Mouse (Mus musculus) adrenal gland (tissue): ENCODE data around the gene Mob3b.

Source experiments
- intact Hi-C: fragments of 180-260 bp; cut with DNase I; formaldehyde crosslinking; loops from one replicate; pipeline ENCODE4 v1.15.1; 2025

Mob3b gene

DNA sequence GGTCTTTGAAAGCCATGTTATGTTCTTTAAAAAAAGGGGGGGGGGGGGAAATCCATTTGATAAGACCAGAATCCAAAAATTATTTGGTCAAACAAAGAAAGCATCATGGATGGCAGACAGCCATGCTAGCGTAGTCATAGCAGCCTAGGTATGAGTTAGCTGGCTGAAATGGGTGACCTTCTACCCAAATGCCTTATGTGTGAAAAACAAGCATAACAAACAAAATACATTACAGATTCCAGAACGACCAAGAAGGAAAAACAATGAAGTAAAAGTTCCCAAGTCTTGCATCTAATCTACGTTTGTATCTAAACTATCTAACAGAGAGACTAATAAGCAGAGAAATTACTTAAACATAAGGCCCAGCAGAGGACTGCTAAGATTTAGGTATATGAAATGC lies 6.6 kb downstream of the Mob3b start:
- intact Hi-C loops, result loop anchor here (5.0 kb wide), 1 partner anchor 48 kb away; no protein-coding TSS in a partner anchor

DNA sequence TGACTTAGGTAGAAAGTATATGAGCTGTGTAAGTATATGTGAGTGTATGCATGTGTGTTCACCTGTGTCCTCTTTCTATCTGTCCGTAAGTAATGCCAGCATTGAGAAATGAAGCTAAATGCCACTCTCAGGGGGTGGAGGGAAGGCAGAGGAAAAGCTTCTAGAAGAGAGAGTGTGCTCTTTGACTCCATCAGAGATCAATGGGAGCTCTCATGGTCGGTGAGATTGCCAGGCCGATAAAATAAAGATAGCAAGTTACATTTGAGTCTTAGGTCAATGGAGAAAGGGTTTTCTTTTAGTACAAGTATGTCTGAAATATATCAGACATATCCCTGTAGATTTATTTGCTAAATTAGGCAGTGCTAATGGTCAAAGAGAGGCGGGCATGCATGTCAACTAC lies 9.0 kb downstream of the Mob3b start:
- intact Hi-C loops, result loop anchor here (10.0 kb wide), 1 partner anchor 164 kb away; no protein-coding TSS in a partner anchor

DNA sequence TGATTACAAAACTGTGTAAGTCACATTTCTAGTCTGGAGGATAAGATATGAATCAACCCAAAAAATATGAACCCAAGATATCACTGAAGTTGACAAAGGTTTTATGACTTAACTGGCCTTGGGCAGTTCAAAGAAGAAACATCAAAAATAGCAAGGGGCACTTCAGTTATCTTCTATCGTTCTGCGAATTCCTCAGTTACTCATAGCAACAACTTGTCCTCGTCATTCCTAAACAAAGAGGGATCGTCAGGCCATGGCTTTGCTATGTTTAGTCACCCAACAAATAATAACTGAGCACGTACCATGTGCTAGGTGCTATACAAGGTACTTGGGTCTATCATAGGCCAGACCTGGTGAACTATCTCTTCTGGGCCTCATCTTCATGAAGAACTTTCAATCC lies 10.7 kb downstream of the Mob3b start:
- intact Hi-C loops, result loop anchor here (10.0 kb wide), 1 partner anchor 162 kb away; no protein-coding TSS in a partner anchor

DNA sequence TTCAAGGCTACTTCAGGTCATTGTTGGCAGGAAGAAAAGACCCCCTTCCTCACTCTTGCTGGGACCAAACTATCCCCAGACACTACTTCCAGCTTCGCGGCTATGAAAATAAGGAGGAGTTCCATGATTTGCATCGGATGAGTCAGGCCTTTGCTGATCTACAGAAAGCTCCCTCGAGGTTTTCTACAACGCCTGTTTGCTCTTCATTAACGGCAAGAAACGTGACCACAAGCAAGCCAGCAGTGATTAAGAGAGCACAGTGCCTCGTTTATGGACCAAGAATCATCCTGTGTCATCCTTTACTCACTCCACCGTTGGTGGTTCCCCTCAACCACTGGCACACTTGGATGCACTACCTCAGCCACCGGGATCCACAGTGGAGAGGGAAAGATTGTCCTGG lies 11.6 kb downstream of the Mob3b start:
- intact Hi-C loops, result loop anchor here (10.0 kb wide), 1 partner anchor 161 kb away; no protein-coding TSS in a partner anchor

DNA sequence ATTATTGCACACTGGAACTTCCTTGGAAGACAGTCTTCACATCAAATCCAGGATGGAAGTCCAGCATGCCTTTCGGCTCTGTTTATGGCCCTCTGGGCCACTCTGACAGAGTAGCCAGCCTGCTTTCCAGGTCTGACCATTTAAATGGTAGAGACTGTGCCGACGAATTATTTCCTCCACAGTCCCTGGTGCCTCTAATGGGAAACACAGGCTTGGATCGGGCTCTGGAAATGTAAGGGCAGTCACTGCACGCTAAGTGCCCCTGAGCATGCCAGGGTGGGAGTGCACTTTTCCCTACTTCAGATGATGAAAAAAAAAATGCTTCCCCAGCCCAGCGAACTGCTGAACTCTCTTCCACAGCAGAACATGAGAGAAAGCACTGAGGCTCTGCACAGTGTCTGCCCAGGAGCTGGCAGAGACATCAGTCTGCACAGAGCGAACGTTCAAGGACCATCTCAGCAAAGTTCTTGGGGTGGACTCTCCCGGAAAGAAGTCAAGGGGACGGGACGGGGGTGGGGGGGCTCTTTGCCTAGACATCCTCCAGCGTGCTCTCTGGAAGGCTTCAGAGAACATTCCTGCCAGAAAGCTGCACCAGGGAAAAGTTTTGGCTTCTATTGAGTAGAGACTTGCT lies 13.7 kb downstream of the Mob3b start:
- intact Hi-C loops, result loop anchor here (10.0 kb wide), 1 partner anchor 159 kb away; no protein-coding TSS in a partner anchor

DNA sequence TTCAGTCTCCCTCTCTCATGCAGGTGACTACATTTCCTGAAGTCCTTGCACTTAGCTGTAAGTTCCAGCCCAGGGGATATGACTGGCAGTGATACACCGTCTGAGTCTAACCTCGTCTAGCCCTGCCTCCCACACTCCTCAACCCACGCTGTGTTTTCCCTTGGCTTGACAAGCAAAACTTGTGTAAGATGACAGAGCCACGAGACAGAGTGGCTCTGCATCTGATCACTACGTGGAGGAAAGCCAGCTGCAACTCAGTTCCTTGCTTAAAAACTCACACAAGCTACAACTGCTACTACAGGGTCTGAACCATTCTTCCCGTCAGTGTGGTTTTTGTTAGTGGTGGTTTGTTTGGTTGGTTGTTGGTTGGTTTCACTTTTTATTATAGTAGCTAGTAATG lies 17.0 kb downstream of the Mob3b start:
- intact Hi-C loops, result loop anchor here (10.0 kb wide), 1 partner anchor 156 kb away; no protein-coding TSS in a partner anchor

DNA sequence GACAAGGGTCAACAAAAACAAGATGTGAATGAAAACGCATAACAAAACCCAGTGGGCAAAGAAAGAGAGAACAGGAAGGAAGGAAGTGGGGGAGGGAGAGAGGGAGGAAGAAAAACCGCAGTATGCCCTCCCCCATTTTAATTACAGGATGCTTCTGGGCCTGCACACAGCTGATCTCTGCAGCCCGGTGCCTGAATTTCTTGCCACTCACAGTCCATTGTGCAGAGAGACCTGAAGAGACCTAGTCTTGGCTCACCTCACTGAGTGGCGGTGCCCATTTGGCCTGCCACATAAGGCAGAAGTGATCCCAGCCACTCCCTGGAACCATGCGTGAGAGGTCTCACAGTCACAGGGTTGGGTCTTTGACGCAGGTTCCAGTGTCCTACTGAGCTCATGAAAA lies 19.2 kb downstream of the Mob3b start:
- intact Hi-C loops, result no loop called here

DNA sequence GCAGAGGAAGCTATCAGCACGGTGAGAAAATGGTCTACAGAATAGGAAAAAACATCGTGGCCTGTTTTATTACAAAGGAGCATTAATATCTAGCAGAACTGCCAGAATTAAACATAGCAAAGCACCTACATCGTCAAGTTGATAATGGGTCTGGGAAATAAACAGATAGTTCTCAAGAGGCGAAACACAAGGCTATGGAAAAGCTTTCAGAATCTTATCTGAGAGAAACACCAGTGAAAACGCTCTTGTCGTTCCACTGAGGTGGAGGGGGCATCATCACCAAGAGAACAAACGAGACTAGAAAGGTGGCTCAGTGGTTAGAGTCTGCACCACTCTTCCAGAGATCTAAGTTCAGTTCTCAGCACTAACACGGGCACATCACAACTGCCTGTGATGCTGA lies 20.3 kb downstream of the Mob3b start:
- intact Hi-C loops, result no loop called here

DNA sequence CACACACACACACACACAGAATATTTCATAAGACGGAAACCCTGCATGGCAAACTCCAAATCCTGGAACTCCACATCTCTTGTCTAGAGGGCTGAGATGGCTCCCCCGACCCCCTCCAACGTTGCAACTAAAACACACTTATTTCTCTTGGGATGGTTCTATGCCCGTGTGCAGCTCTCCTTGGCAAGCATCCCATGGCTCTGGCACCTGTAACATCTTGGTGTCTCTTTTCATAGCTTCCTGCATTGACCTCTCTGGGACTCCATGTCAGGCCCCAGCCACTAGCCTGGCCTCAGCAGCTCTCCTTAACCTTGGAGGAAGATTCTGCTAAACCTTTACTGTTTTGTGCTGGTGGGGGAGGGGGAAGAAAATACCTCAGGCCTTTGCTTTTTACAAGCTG lies 21.5 kb downstream of the Mob3b start:
- intact Hi-C loops, result no loop called here

DNA sequence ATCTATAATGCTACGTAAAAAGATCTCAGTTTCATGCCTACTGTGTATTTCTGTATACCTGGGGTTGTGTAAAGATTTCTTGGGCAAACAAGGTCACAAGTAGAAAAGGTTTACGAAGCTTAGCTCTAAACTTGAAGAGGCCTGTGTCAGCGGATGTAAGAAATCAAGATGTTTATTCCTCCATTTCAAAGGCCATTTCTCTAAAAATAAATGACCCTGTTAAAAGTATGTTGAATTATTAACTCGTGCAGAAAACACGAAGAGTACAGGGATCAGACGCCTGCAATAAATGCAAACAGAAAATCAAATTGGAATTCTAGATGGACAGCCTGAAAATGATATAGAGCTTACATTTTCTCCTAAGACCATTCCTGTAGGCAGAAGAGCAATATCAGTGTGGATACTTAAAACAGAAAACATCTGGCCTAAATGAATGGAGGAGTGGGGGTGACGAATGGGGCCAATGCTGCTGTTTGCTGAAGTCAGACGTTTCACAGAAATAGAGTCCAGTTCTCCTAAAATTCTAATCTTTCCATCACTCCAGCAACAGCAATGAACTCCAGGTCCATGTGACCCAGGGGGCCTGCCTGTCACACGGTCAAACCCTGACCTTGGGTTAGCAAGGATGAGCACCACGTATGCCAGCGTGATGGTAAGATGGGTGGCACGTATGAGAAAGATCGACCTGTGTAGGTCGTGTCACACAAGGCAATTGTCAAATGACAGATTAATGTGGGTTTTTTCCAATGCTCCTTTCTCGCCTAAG lies 22.3 kb downstream of the Mob3b start:
- intact Hi-C loops, result no loop called here

DNA sequence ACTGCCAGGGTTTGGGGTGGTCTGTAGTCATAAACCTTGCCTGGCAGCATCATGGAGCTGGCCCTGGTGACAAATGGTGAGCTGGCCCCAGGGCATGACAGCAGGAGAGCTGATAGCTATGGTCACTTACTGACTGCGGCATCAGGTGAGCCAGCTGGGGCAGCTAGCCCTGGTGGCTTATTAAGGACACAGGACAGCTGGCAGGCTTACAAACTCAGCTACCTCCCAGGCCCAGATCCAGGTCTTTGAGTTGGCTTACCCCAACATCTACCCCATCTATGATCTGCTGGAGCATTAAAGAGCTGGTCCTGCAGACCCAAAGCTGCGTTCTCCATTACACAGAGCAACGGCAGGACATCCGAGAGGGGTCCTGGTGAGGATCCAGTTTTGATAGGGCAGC lies 23.9 kb downstream of the Mob3b start:
- intact Hi-C loops, result no loop called here

DNA sequence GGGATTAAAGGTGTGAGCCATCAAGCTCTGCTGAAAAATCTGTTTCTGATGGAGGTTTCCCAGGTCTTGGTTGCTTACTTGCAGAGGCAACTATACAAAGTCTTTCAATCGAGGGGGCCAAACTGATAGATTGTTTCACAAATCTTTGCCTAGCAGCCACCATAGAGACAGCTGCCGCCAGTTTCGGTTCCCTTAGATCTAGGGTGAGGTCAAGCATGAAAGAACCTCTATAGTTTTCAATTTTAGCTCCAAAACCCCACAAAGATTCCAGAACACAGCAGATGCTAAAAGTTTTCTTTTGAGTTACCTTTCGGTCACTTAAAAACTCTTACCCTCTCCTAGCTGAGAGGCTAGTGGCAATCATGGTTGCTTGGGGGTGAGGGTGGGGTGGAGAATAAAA lies 25.7 kb downstream of the Mob3b start:
- intact Hi-C loops, result no loop called here

DNA sequence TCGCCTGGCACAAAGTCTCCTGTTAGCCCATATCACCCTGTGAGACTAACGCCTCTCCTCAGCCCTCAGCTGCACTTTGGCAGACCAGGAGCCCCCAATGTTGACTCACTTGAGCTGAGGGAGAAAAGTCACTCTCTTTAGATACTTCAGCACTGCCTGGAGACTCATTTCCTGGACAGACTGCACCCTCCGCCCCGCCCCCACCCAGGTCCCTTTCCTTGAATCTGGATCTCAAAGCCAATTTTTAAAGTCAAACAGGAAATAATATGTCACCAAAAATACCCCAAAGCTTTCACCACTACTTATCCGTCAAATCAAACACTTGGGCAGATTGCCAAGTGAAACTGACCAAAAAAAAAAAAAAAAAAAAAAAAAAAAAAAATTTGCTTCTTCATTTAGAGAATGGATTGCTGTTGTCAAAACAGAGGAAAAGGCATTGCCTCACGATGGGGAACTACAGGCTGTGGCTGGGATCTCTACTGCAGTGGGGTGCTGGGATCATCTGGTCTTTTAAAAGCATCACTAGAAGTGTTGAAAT lies 26.8 kb downstream of the Mob3b start:
- intact Hi-C loops, result no loop called here

DNA sequence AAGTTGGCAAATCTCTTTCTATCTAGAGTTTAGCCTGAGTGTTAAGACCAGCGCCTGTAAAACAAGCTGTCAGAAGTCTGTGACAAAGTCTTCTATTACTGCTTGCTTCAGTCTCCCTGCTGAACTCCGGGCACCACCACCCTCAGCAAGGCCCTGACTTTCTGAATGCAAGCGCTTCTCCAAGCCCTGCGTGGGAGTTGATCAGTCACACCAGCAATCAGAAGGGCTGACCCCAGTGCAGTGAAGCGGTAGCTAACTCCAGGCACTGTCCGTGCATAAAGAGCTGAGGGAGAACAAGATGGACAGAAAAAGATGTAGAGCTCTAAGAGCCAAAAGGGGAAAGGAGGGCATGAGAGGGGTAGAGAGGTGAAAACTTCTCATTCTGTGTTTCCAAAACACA lies 29.5 kb downstream of the Mob3b start:
- intact Hi-C loops, result no loop called here

DNA sequence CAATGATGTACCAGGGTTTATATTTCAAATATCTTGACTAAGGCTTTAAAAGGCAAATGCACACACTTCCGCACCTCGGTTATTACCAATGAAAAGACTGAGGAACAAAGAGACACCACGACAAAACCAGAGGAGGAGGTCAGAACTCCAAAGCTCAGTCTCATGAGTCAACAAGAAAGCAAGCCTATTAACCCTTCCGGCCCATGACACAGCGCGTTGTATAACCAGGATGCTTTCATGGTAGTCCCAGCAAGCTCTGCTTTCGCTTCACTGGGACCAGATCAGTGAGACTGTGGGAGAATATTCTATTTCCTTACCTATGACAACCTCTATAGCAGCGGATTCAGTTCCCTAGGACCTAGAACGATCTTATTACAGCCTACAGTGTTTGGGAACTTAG lies 30.5 kb downstream of the Mob3b start:
- intact Hi-C loops, result no loop called here

DNA sequence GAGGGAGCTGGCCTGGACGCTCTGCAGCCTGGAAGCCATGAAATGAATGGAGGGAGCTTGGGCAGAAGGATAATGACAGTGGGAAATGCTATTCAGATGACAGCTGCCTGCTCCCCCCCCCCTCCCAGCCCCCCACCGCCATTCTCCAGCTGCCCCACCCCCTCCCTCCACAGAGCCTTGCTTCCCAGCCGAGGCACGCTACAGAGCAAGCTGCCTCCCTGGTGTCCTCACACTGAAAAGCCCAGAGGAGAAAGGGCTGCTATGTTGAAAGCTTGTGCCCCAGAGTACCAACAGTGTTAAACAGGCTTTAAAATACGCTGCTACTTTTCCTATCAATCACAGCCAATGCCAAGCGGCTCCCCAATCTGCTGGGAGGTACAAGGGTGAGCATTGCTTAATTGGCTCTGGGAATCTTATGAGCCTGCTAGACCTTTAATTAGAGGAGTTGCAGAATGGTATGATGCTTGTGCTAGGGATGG lies 31.9 kb downstream of the Mob3b start:
- intact Hi-C loops, result no loop called here

DNA sequence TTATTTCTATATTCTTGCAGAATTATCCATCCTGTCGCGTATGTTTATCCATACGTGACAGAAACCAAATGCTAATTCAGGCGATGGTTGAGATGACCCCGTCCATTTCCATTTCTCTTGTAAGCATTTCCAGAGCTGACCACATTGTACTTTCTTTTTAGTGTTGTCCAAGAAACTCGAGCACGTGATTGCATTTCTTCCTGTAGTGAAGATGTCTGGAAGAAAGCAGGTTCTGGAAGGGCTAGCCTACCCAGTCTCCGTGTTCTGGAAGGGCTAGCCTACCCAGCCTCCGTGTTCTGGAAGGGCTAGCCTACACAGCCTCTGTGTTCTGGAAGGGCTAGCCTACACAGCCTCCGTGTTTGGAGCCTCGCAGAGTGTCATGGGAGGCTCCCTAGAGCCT lies 33.3 kb downstream of the Mob3b start:
- intact Hi-C loops, result no loop called here

DNA sequence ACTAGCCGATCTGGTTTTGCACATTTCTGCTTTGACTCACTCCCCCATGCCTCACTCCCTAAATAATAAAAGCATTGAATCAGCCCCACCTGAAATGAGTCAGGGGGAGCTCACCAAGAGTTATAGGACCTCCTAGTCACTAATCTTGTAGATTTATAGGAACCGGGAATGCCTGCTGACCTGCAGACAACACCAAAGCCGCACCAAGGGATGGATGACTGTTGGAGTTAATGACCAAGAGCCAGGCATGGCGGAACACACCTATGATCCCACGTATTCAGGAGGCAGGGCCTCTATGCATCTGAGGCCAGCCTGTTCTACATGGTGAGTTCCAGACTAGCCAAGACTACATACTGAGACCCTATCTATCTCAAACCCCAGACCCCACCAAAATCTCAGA lies 34.2 kb downstream of the Mob3b start:
- intact Hi-C loops, result no loop called here

DNA sequence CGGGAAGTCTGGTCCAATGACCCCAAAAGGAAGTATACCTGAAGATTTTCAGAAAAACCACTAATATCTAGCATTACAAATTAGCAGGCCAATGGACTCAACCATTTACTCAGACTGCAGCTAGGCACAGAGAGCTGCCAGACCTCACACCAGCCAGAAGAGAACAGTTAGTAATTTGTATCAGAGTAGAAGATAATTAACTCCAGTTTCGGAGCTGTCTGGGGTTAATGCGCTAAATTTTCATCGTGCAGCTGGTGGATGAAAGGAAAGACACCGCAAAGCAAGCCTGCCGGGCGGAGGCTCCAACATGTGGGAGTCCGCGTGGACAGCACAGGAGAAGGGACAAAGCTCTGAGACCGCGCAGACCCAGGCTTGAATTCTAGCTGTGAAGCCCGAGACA lies 36.2 kb downstream of the Mob3b start:
- intact Hi-C loops, result no loop called here

DNA sequence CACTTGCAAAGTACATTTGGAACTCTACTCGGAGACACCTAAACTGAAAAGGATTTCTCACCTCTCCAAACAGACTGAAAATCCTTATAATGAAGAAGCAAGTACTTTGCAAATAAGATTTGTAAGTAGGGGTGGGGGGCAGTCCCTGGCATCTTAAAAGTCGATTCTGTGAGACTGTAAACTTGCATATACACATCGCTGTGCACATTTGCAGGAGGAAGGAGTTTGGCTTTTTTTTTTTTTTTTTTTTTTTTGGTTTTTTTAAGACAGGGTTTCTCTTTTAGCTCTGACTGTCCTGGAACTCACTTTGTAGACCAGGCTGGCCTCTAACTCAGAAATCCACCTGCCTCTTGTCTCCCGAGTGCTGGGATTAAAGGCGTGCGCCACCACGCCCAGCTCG lies 36.7 kb downstream of the Mob3b start:
- intact Hi-C loops, result no loop called here

DNA sequence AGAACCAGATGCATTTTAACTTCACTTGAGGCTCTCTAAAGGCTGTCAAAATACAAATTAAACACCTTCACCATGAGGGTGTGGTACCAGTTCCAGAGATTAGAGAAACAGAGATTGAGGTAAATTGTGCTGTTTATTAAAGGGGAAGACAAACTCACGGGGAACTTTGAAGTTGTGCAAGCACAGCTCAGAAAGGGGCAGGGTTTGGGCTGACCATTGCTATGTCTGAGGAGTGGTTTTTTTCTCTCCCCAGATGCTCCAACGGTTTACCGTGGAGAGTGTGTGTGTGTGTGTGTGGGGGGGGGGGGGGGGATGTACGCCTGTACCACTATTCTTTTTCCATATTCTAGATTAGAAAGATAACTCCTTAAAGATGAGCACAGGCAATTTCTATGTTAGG lies 37.1 kb downstream of the Mob3b start:
- intact Hi-C loops, result no loop called here

DNA sequence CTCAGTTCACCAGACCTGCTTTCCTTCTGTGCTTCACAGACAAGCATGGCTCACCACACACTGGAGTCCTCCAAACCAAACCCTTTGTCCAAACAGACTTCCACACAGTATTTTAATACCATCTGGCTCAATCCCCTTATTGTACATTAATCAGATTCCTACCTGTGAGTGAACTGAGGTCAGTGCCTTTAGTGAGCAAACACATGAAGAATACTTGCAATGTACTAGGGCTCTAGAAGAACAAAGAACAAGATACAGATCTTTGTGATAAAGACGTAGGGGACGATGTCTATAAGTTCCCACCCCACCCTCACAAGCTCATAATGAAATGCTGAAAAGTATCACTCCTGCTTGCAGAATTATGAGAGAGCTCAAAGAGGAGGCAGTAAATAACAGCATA lies 38.4 kb downstream of the Mob3b start:
- intact Hi-C loops, result no loop called here
